Mouse (Mus musculus) liver, embryonic 14.5 days (tissue): ENCODE measurements around the gene Rfxank.
A peak's percentile ranks its signal among the peaks of the same experiment; 100 is the strongest.

ENCODE experiments used
- CTCF ChIP-seq: IDR thresholded peaks from 2 replicates; pipeline ENCODE4 v1.5.1; 2016; ENCODE audit warnings: antibody characterized with exemption, low read depth, control low read depth
- EP300 ChIP-seq: IDR thresholded peaks from 2 replicates; pipeline ENCODE4 v1.6.1; 2016; ENCODE audit warnings: antibody characterized with exemption, low read depth

- TF ChIP-seq CTCF (0 out of 2 replicates have a peak, but pooled peaks have one; percentile 11), EP300 (no peak)
Measured at GRCm38 (mm10) chr8:70172043-70172681, 33.2 kb upstream of the Rfxank start, which contains the start of gene Tmem161a.
